Mouse (Mus musculus): Measurements from ENCODE around the gene Sult1a1.

The Sult1a1 gene

GRCm38 (mm10) chr7:126676207-126676606 lies at the start of gene Sult1a1:
Gene Sult1a1 (minus strand): TSS chr7:126676432.
- DNase-seq (ENCODE audit: low spot score in 2 of 2) = no peak

GRCm38 (mm10) chr7:126725667-126726066 lies 49.4 kb upstream of the Sult1a1 start:
- no peak for DNase-seq (ENCODE audit: low spot score in 2 of 2)

GRCm38 (mm10) chr7:126725077-126725476 lies 48.8 kb upstream of the Sult1a1 start:
- DNase-seq (ENCODE audit: low spot score in 2 of 2) = no peak

GRCm38 (mm10) chr7:126721635-126722034 lies 45.4 kb upstream of the Sult1a1 start:
- DNase-seq (ENCODE audit: low spot score in 2 of 2) = no peak

GRCm38 (mm10) chr7:126718787-126719337 lies 42.6 kb upstream of the Sult1a1 start:
- DNase-seq (ENCODE audit: low spot score in 2 of 2) = no peak

- DNase-seq (ENCODE audit: low spot score in 2 of 2) = no peak
These were observed 41.3 kb upstream of the Sult1a1 start for GRCm38 (mm10) chr7:126717566-126717965.

GRCm38 (mm10) chr7:126715679-126716078 lies 39.4 kb upstream of the Sult1a1 start:
- DNase-seq (ENCODE audit: low spot score in 2 of 2) = no peak

GRCm38 (mm10) chr7:126711910-126712309 lies 35.7 kb upstream of the Sult1a1 start:
- no peak for DNase-seq (ENCODE audit: low spot score in 2 of 2)

- no peak for DNase-seq (ENCODE audit: low spot score in 2 of 2)
These were observed 34.0 kb upstream of the Sult1a1 start for GRCm38 (mm10) chr7:126710266-126710665.

- no peak for DNase-seq (ENCODE audit: low spot score in 2 of 2)
These were observed 32.1 kb upstream of the Sult1a1 start for GRCm38 (mm10) chr7:126708175-126708952.

GRCm38 (mm10) chr7:126707442-126708174 lies 31.4 kb upstream of the Sult1a1 start, which contains the start of gene Coro1a:
Gene Coro1a (minus strand): TSS chr7:126707787.
- peak in 1 of 2 experiments; percentile 40 for DNase-seq (ENCODE audit: low spot score in 2 of 2)

- DNase-seq (ENCODE audit: low spot score in 2 of 2) = peak; percentile 73 to 80
These were observed 28.1 kb upstream of the Sult1a1 start for GRCm38 (mm10) chr7:126704121-126704980.

- DNase-seq (ENCODE audit: low spot score in 2 of 2) = peak in 1 of 2 experiments; percentile 18
These were observed 27.5 kb upstream of the Sult1a1 start for GRCm38 (mm10) chr7:126703757-126704077.

GRCm38 (mm10) chr7:126702861-126703756 lies 26.9 kb upstream of the Sult1a1 start:
- peak; percentile 43 to 54 for DNase-seq (ENCODE audit: low spot score in 2 of 2)

GRCm38 (mm10) chr7:126702358-126702757 lies 26.1 kb upstream of the Sult1a1 start:
- DNase-seq (ENCODE audit: low spot score in 2 of 2) = peak in 1 of 2 experiments; percentile 44

- DNase-seq (ENCODE audit: low spot score in 2 of 2) = no peak
These were observed 25.5 kb upstream of the Sult1a1 start for GRCm38 (mm10) chr7:126701559-126702357.

- peak; percentile 87 to 92 for DNase-seq (ENCODE audit: low spot score in 2 of 2)
These were observed 24.8 kb upstream of the Sult1a1 start for GRCm38 (mm10) chr7:126701070-126701469.

GRCm38 (mm10) chr7:126700063-126701015 lies 24.1 kb upstream of the Sult1a1 start:
- DNase-seq (ENCODE audit: low spot score in 2 of 2) = no peak

- no peak for DNase-seq (ENCODE audit: low spot score in 2 of 2)
These were observed 21.6 kb upstream of the Sult1a1 start for GRCm38 (mm10) chr7:126697838-126698237.
